Mouse (Mus musculus) olfactory bulb, adult 2 months (tissue): ENCODE data around the gene Hk2. TPM values are rescaled to one million over a fixed set of nuclear protein-coding genes. Genes with fewer than 3 reads are reported as not detected.
A peak's percentile ranks its signal among the peaks of the same experiment; 100 is the strongest.

Experiments
- H3K27ac ChIP-seq: fragments of 200-500 bp; 2 replicates; pipeline ENCODE4 v1.5.1; 2012; ENCODE audit warnings: low read depth, low read length; ENCODE audit not compliant: insufficient read depth
- H3K4me1 ChIP-seq: fragments of 200-500 bp; 2 replicates; pipeline ENCODE4 v1.6.1; 2012; ENCODE audit warnings: low read length; ENCODE audit not compliant: control insufficient read depth, insufficient read depth
- H3K4me3 ChIP-seq: fragments of 200-500 bp; 2 replicates; pipeline ENCODE4 v1.5.1; 2012; ENCODE audit warnings: mild to moderate bottlenecking, low read depth, low read length, moderate library complexity; ENCODE audit not compliant: insufficient read depth
- CTCF ChIP-seq: fragments of 200-500 bp; IDR thresholded peaks from 2 replicates; pipeline ENCODE4 v1.5.1; 2012; ENCODE audit warnings: low read depth, mild to moderate bottlenecking, low read length, moderate library complexity; ENCODE audit not compliant: insufficient read depth
- POLR2A ChIP-seq: fragments of 200-500 bp; IDR thresholded peaks from 2 replicates; pipeline ENCODE4 v1.6.1; 2012; ENCODE audit warnings: mild to moderate bottlenecking, low read depth, low read length, moderate library complexity; ENCODE audit not compliant: insufficient read depth
- WGBS: fragments of 180-500 bp; shearing (Covaris S2); methylation state at CpG from one replicate; pipeline ENCODE4 v1.1.7; 2018; 5-methylcytosine and 5-hydroxymethylcytosine counted together
- polyA plus RNA-seq: library from polyadenylated mRNA; stranded (reverse); fragments of >200 nt; gene quantifications from 2 replicates; pipeline ENCODE4 v1.2.4, GENCODE M21; 2012; ENCODE audit warnings: low replicate concordance; ENCODE audit not compliant: missing spikeins, insufficient read depth, insufficient read length

Gene Hk2
- polyA plus RNA-seq, 1 experiment: not detected

DNA sequence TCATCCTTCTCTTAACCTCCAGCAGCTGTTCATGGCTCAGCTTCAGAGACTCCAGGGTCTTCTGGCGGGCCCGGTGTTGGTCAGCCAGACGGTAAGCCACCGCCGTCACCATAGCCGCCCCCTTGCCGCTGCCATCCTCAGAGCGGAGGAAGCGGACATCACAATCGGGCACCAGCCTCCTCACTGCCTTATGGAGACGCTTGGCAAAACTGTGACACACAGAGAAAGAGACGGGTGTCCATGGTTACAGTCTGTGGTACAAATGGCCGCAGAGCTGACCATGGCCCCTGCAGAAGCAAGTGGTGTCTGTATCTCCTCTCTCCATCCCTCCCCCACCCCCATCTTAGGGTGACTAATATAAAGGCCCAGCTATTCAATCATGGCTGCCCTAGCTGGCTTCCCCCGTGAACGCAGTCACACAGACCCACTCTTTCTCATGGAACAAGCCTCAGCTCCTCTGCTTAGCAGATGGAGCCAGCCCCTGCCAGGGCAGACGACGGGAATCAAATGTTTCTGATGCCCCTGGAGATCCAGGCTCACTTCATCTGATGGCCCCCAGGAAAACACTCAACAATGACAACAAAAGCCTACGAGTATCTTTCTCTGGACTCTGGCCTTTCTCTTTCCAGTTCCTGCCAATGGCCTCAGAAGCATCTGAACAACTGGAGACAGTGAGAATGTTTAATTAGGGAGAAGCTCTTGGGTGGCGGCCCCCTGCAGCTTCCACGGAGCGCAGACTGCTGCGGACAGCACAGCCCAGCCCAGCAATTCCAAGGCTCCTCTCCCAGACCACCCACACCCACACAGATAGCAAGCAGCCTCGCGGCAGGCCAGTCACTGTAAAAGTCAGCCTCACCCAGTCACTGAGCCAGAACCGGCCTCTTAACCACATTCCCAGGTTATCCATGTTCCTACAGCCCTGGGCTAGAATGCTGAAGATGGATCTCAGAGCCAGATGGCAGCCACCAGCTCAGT, 37.3 kb downstream of the Hk2 start:
- no peak for TF ChIP-seq POLR2A
- no peak for TF ChIP-seq CTCF
- Histone ChIP-seq H3K27ac (no peak overlapping the region), H3K4me1 (peaks cover 5% of the 10 kb centered on the region; the same call in 1 of the 2 replicates), H3K4me3 (no peak overlapping the region)
- WGBS: 77% methylated on average over 25 of the region's 25 CpGs

DNA sequence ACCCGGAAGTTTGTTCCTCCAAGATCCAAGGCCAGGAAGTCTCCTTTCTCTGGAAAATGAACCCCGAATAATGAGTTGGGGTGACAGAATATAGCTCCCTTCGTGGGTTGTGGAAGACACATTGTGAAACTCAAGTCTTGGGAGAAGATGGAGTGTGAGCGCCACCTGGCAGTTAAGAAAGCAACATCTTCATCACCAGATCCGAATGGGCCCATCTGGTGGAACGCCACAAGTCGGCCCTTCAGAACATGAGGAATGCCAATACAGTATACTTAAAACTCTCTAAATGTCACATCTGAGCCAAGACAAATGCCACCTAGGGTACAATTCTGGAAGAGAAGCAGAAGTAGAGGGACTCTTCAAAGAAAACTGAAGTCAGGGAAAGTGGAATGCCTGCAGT, 38.9 kb downstream of the Hk2 start:
- WGBS: 86% methylated on average over 7 of the region's 7 CpGs

DNA sequence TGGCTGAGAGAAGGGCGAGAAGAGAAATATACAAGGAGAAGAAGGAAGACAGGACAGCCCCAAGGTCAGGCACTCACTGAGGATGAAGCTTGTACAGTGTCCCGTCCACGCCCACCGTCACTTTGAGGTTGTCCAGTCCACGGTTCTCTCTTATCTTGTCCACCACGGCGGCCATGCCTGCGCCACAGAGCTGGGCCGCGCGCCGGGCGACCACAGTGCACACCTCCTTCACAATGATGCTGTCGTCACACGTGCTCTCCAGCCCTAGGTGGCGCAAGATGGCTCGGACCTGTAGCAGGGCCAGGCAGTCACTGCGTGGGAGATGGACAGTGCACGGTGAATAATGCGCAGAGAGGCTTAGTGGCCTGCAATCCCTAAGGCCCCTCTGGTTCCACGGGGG, 45.6 kb downstream of the Hk2 start:
- TF ChIP-seq CTCF: no peak
- no peak for TF ChIP-seq POLR2A
- Histone ChIP-seq H3K4me1 (no peaks in the 10 kb centered on the region), H3K4me3 (no peak overlapping the region), H3K27ac (no peak overlapping the region)
- WGBS: 93% methylated on average over 21 of the region's 21 CpGs

More for the DNA sequence above, 38.9 kb downstream of the Hk2 start:
- Histone ChIP-seq H3K27ac (no peak overlapping the region), H3K4me1 (peaks cover 5% of the 10 kb centered on the region; the same call in 1 of the 2 replicates), H3K4me3 (no peak overlapping the region)
- TF ChIP-seq CTCF (no peak), POLR2A (no peak)

DNA sequence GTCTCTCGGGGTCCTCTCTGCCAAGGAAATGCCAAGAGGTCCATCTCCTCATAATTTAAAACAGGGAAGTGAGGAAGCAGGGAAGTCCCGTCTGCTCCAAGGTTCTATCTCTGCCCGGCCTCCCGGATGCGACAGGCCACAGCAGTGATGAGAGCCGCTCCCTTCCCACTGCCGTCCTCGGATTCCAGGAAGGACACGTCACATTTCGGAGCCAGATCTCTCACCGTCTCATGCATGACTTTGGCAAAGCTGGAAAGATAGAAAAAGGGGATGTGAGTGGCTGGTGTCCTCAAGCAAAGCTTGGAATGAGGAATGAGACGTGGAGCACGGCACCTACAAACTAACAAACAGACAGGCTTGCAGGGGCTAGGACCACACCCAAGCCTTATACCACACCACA, 47.0 kb downstream of the Hk2 start:
- TF ChIP-seq POLR2A (no peak), CTCF (no peak)
- H3K4me1 ChIP-seq: 0 out of 2 replicates have a peak, but pooled peaks cover 2% of the 10 kb centered on the region
- no peak overlapping the region for H3K4me3 ChIP-seq
- WGBS: 94% methylated on average over 13 of the region's 13 CpGs
- H3K27ac ChIP-seq: no peak overlapping the region

DNA sequence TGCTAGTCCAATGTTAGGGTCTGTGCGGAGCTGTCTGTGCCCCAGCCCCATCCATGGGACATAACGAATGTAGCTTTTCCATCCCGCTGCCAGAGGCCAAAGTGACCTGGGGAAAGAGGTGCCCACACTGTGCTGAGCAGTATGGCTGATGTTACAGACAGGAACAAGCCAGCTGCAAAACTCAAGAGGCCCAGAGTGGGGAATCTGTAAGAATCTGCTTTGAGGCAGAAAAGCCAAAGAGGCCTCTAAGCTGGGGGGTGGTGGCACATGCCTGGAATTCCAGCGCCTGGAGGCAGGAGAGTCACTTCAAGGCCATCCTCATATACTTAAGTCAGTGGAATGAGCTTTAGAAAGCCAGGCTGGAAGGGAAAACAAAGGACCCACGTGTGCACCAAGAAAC, 50.9 kb downstream of the Hk2 start:
- H3K4me1 ChIP-seq: 0 out of 2 replicates have a peak, but pooled peaks cover 2% of the 10 kb centered on the region
- WGBS: 76% methylated on average over 5 of the region's 5 CpGs
- H3K27ac ChIP-seq: no peak overlapping the region
- TF ChIP-seq CTCF (no peak), POLR2A (no peak)
- H3K4me3 ChIP-seq: no peak overlapping the region

DNA sequence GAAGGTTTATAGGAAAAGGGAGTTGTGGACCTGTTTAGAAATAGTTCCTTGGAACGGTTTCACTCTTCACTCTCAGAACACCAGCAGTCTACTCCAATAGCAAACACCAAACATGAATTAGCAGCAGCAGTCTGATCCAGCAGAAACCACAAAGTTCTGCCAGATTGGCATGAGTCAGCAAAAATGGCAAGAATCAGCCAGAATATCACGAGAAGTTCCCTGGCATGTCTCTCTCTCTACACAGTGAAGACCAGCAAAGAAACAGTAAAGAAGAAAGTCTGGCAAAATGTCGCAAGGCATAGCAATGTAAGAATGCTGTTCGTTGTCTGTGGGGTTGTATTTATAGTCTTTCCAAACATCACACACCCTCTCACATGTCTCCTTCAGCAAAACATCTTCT, 58.1 kb downstream of the Hk2 start:
- Histone ChIP-seq H3K4me1 (no peaks in the 10 kb centered on the region), H3K27ac (no peak overlapping the region), H3K4me3 (no peak overlapping the region)
- WGBS: 79% methylated on average over 4 of the region's 4 CpGs
- TF ChIP-seq POLR2A (no peak), CTCF (no peak)

DNA sequence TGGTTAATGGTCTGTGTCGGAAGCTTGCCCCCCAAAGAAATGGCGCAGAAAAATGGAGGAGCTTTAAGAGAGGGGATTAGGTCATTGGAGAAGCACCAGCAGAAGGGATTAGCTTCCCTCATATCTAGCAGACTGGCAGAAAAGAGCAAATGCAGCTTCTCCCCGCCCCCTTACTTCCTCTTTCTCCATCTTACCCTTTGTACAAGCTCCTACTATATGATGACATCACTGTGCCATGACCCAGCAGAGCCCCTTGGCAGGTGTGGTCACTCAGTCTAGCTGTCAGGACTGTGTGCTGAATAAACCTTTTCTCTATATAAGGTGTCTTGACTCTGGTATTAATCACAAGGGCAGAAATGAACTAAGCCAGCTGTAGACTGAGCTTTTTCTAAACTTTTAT, 58.6 kb downstream of the Hk2 start:
- TF ChIP-seq CTCF: no peak
- TF ChIP-seq POLR2A: no peak
- 89% methylated on average over 3 of the region's 3 CpGs for WGBS
- no peaks in the 10 kb centered on the region for H3K4me1 ChIP-seq

DNA sequence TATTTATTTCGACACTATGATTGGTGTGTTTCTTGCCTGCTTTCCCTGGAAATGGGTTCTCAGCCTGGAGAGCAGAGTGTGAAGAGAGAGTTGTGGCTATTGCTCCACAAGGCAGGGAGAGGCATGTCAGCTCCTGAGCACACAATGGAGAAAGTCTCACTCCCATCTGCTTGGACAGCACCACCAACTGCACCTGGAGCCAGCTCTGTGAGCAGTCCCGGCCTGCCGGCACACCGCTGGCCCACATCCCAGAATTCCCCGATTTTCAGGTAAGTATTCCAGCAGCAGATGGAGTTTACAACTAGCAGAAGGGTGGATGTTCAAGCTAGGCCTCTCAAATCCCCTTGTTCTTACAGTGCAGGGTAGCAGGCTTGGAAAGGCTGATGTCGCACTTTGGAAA, 59.0 kb downstream of the Hk2 start:
- TF ChIP-seq CTCF (no peak), POLR2A (no peak)
- Histone ChIP-seq H3K4me3 (no peak overlapping the region), H3K27ac (no peak overlapping the region), H3K4me1 (no peaks in the 10 kb centered on the region)
- 87% methylated on average over 6 of the region's 6 CpGs for WGBS

More for the DNA sequence above, 58.6 kb downstream of the Hk2 start:
- H3K27ac ChIP-seq: no peak overlapping the region
- no peak overlapping the region for H3K4me3 ChIP-seq

DNA sequence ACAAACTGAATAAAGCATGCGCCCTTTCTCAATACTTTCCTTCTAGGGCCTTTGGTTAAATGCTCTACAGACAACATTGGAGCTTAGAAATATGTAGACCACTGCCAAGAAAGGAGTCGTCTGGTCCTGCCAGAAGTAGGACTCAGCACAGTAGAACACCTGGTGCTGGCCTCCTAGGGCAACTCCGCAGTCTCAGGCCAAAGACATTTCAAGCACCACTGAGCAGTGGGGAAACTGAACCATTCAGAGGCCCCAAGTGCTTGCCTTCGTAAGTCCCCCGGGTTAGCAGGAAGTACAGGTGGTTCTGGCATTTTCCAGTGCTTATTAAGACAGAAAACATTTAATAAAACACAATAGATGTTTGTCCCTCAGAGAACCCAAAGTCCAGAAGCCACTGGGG, 59.4 kb downstream of the Hk2 start:
- no peak overlapping the region for H3K4me3 ChIP-seq
- no peak overlapping the region for H3K27ac ChIP-seq
- 85% methylated on average over 5 of the region's 5 CpGs for WGBS
- H3K4me1 ChIP-seq: no peaks in the 10 kb centered on the region
- no peak for TF ChIP-seq CTCF
- TF ChIP-seq POLR2A: no peak

DNA sequence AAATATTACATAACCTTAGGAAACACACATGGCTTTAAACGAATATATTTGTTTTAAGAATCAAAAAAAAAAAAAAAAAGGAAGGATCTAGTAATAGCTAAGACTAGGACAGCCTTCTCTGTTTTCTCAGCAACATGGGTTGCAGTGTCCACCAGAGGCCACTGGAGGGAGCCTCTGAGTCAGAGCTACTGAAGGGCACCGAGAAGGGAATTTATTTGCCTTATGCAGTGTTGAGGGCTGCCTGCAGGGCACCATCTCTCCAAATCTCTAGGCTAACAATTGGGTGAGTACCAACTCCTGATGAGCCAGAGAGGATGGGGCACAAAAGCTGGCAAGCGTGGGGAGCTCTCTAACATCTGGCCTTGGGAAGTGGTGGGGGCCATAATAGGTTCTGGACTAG, 60.0 kb downstream of the Hk2 start:
- H3K4me3 ChIP-seq: no peak overlapping the region
- WGBS: 15% methylated on average over 3 of the region's 3 CpGs
- H3K4me1 ChIP-seq: no peaks in the 10 kb centered on the region
- no peak for TF ChIP-seq POLR2A
- TF ChIP-seq CTCF: peak; percentile 72; the same call in 1 of the 2 replicates
- H3K27ac ChIP-seq: no peak overlapping the region
